Mouse (Mus musculus) ES-Bruce4 (cell line): ENCODE data around the gene Flt3l. TPM values are rescaled to one million over a fixed set of nuclear protein-coding genes. Genes with fewer than 3 reads are reported as not detected.

Experiments used
- H3K27ac ChIP-seq: 2 replicates; pipeline ENCODE4 v1.5.1; 2012; ENCODE audit warnings: low read length, inconsistent platforms; ENCODE audit not compliant: insufficient read depth
- H3K27me3 ChIP-seq: 2 replicates; pipeline ENCODE4 v1.6.1; 2012; ENCODE audit warnings: mild to moderate bottlenecking, low read length, inconsistent platforms; ENCODE audit not compliant: control insufficient read depth, poor library complexity, insufficient read depth, severe bottlenecking
- H3K36me3 ChIP-seq: 2 replicates; pipeline ENCODE4 v1.6.1; 2012; ENCODE audit warnings: inconsistent platforms, mild to moderate bottlenecking, low read length, moderate library complexity; ENCODE audit not compliant: control insufficient read depth, poor library complexity, insufficient read depth, severe bottlenecking
- H3K4me1 ChIP-seq: one replicate; pipeline ENCODE4 v1.8.1; 2011; ENCODE audit warnings: low read length; ENCODE audit not compliant: control insufficient read depth, insufficient read depth
- H3K4me3 ChIP-seq: 2 replicates; pipeline ENCODE4 v1.5.1; 2011; ENCODE audit warnings: low read depth, mild to moderate bottlenecking, low read length
- H3K9ac ChIP-seq: 2 replicates; pipeline ENCODE4 v1.6.1; 2012; ENCODE audit warnings: low read depth, mild to moderate bottlenecking, inconsistent platforms; ENCODE audit not compliant: poor library complexity, severe bottlenecking
- H3K9me3 ChIP-seq: replicated peaks from 2 replicates; pipeline ENCODE4 v1.6.1; 2012; ENCODE audit warnings: mild to moderate bottlenecking, low read length, inconsistent platforms; ENCODE audit not compliant: control insufficient read depth, poor library complexity, insufficient read depth, severe bottlenecking
- CTCF ChIP-seq: IDR thresholded peaks from one replicate; pipeline ENCODE4 v1.8.1; 2011; ENCODE audit warnings: low read depth, low read length
- EP300 ChIP-seq: IDR thresholded peaks from 2 replicates; pipeline ENCODE4 v1.6.1; 2011; ENCODE audit warnings: low read depth, low read length; ENCODE audit not compliant: insufficient read depth
- POLR2A ChIP-seq: IDR thresholded peaks from one replicate; pipeline ENCODE4 v1.8.1; 2011; ENCODE audit warnings: low read length; ENCODE audit not compliant: insufficient read depth
- polyA plus RNA-seq: library from polyadenylated mRNA; stranded (reverse); fragments of >200 nt; gene quantifications from 2 replicates; pipeline ENCODE4 v1.2.4, GENCODE M21; 2011; ENCODE audit warnings: low read depth; ENCODE audit not compliant: missing spikeins, insufficient read depth, insufficient read length

Gene Flt3l
- polyA plus RNA-seq: 3.0 and 3.7 TPM in 2 replicates

GRCm38 (mm10) chr7:45135993-45136567, at the start of gene Flt3l, which contains the start of gene Gm45713:
TSS of gene Flt3l (minus strand) at chr7:45136432.
TSS of gene Gm45713 (minus strand) at chr7:45136231.
- peak within 1 kb of the TSS; percentile 22 for H3K4me3 ChIP-seq
- no peaks in the 10 kb centered on the region for H3K27me3 ChIP-seq
- TF ChIP-seq POLR2A (no peak), CTCF (peak; percentile 90), EP300 (0 out of 2 replicates have a peak, but pooled peaks have one; percentile 29)
- no peak within 1 kb of the TSS for H3K27ac ChIP-seq
- 0 out of 2 replicates have a peak within 1 kb of the TSS, but pooled peaks have one; percentile 15 for H3K9ac ChIP-seq
- H3K36me3 ChIP-seq: no peaks in the 10 kb centered on the region
- H3K9me3 ChIP-seq: no peaks in the 10 kb centered on the region
- no peaks in the 10 kb centered on the region for H3K4me1 ChIP-seq

GRCm38 (mm10) chr7:45185921-45186320, 49.7 kb upstream of the Flt3l start:
- TF ChIP-seq EP300: no peak
- H3K4me1 ChIP-seq: no peaks in the 10 kb centered on the region
- H3K27ac ChIP-seq: no peak overlapping the region
- H3K9me3 ChIP-seq: no peaks in the 10 kb centered on the region
- H3K27me3 ChIP-seq: no peaks in the 10 kb centered on the region
- no peaks in the 10 kb centered on the region for H3K36me3 ChIP-seq
- H3K9ac ChIP-seq: no peak overlapping the region
- no peak overlapping the region for H3K4me3 ChIP-seq

GRCm38 (mm10) chr7:45183672-45184071, 47.4 kb upstream of the Flt3l start:
- Histone ChIP-seq H3K4me1 (no peaks in the 10 kb centered on the region), H3K9me3 (no peaks in the 10 kb centered on the region), H3K9ac (no peak overlapping the region), H3K4me3 (no peak overlapping the region), H3K27me3 (no peaks in the 10 kb centered on the region), H3K27ac (no peak overlapping the region), H3K36me3 (no peaks in the 10 kb centered on the region)
- TF ChIP-seq POLR2A: no peak
- TF ChIP-seq EP300: no peak
- no peak for TF ChIP-seq CTCF

- Histone ChIP-seq H3K4me3 (peak overlapping the region; percentile 57), H3K9me3 (no peaks in the 10 kb centered on the region), H3K36me3 (no peaks in the 10 kb centered on the region), H3K27ac (no peak overlapping the region), H3K27me3 (no peaks in the 10 kb centered on the region; the same call in 1 of the 2 replicates), H3K4me1 (no peaks in the 10 kb centered on the region), H3K9ac (peak overlapping the region; percentile 58)
- no peak for TF ChIP-seq POLR2A
- no peak for TF ChIP-seq CTCF
- TF ChIP-seq EP300: no peak
Measured at GRCm38 (mm10) chr7:45182606-45183005, 46.4 kb upstream of the Flt3l start.

DNA sequence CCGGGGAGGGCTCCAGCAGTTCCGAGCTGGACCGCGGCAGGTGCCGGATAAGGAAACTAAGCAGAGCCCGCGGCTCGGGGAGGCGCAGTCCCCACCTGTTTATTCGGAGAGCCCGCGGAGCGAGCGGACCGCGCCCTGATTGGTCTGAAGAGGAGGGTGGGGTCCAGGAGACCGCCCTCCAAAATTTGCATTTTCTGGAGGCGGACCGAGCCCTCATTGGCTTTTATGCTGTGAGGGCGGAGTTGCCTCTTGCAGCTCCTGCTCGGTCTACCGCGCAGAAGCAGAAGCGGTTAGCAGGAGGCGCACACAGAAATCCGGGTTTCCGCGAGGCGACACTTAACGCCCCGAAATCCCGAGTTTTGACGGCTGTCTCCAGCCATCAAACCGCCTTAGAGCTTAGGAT, 46.0 kb upstream of the Flt3l start:
- Histone ChIP-seq H3K4me3 (peak overlapping the region; percentile 71), H3K4me1 (no peaks in the 10 kb centered on the region), H3K27me3 (peaks cover 2% of the 10 kb centered on the region), H3K36me3 (no peaks in the 10 kb centered on the region), H3K9me3 (no peaks in the 10 kb centered on the region), H3K9ac (peak overlapping the region; percentile 58), H3K27ac (no peak overlapping the region)
- TF ChIP-seq CTCF: no peak
- TF ChIP-seq EP300: no peak
- TF ChIP-seq POLR2A: peak; percentile 81

- H3K9ac ChIP-seq: peak overlapping the region; percentile 41
- TF ChIP-seq POLR2A (no peak), EP300 (0 out of 2 replicates have a peak, but pooled peaks have one; percentile 7), CTCF (peak; percentile 31)
- no peak overlapping the region for H3K27ac ChIP-seq
- peaks cover 2% of the 10 kb centered on the region for H3K27me3 ChIP-seq
- peak overlapping the region; percentile 71 for H3K4me3 ChIP-seq
- no peaks in the 10 kb centered on the region for H3K36me3 ChIP-seq
- no peaks in the 10 kb centered on the region for H3K4me1 ChIP-seq
- H3K9me3 ChIP-seq: no peaks in the 10 kb centered on the region
Measured at GRCm38 (mm10) chr7:45181540-45181939, 45.3 kb upstream of the Flt3l start.
